Mouse (Mus musculus): ENCODE data around the gene Ppp1r32. TPM values are rescaled to one million over a fixed set of nuclear protein-coding genes. Genes with fewer than 3 reads are reported as not detected.

The Ppp1r32 gene
- total and polyA plus RNA-seq, 2 experiments from 2014 or later, result 2.3 to 4.0 TPM

- 84% methylated on average over 1 of the region's 1 CpGs for WGBS
- Histone ChIP-seq H3K9ac (replicated peaks; ENCODE audit: low read length) (no peak overlapping the region), H3K4me2 (ENCODE audit: low read depth, low read length) (no peak overlapping the region)
Observed at GRCm38 (mm10) chr19:10521926-10522325, 39.2 kb upstream of the Ppp1r32 start.

GRCm38 (mm10) chr19:10520355-10520754, 37.6 kb upstream of the Ppp1r32 start:
- ATAC-seq (no peak), DNase-seq (ENCODE audit: low spot score) (peak; percentile 56)
- Histone ChIP-seq H3K4me1 (ENCODE audit: insufficient read depth, low read length) (peaks cover 3% of the 10 kb centered on the region; the same call in 1 of the 2 replicates), H3K36me3 (ENCODE audit: insufficient read depth, low read length) (peaks cover 18% of the 10 kb centered on the region; the same call in 1 of the 2 replicates), H3K27ac (no peak overlapping the region), H3K27me3 (ENCODE audit: insufficient read depth, low read length) (no peaks in the 10 kb centered on the region), H3K9ac (replicated peaks; ENCODE audit: low read length) (no peak overlapping the region), H3K9me3 (ENCODE audit: low read length) (no peaks in the 10 kb centered on the region), H3K4me2 (ENCODE audit: low read depth, low read length) (no peak overlapping the region), H3K4me3 (ENCODE audit: low read length) (no peak overlapping the region)
- 25% methylated on average over 1 of the region's 1 CpGs for WGBS
- TF ChIP-seq CTCF (IDR thresholded peaks at IDR 0.05; ENCODE audit: low read depth), result peak; percentile 66

More at GRCm38 (mm10) chr19:10521926-10522325, 39.2 kb upstream of the Ppp1r32 start:
- ATAC-seq, result no peak
- Histone ChIP-seq H3K36me3 (ENCODE audit: insufficient read depth, low read length) (peaks cover 3% of the 10 kb centered on the region; the same call in 1 of the 2 replicates), H3K4me3 (ENCODE audit: low read length) (no peak overlapping the region), H3K9me3 (ENCODE audit: low read length) (no peaks in the 10 kb centered on the region), H3K27me3 (ENCODE audit: insufficient read depth, low read length) (no peaks in the 10 kb centered on the region), H3K4me1 (ENCODE audit: insufficient read depth, low read length) (peaks cover 10% of the 10 kb centered on the region; the same call in 1 of the 2 replicates), H3K27ac (no peak overlapping the region)
- DNase-seq (ENCODE audit: low spot score), result no peak
- no peak for TF ChIP-seq CTCF (IDR thresholded peaks at IDR 0.05; ENCODE audit: low read depth)

GRCm38 (mm10) chr19:10510759-10511330, 28.1 kb upstream of the Ppp1r32 start:
- Histone ChIP-seq H3K9ac (replicated peaks; ENCODE audit: low read length) (no peak overlapping the region), H3K4me3 (ENCODE audit: low read length) (no peak overlapping the region), H3K9me3 (ENCODE audit: low read length) (no peaks in the 10 kb centered on the region), H3K4me1 (ENCODE audit: insufficient read depth, low read length) (no peaks in the 10 kb centered on the region), H3K36me3 (ENCODE audit: insufficient read depth, low read length) (peaks cover 18% of the 10 kb centered on the region), H3K27ac (no peak overlapping the region), H3K27me3 (ENCODE audit: insufficient read depth, low read length) (no peaks in the 10 kb centered on the region), H3K4me2 (ENCODE audit: low read depth, low read length) (no peak overlapping the region)
- ATAC-seq (no peak), DNase-seq (ENCODE audit: low spot score) (no peak)
- WGBS, result 80% methylated on average over 6 of the region's 6 CpGs
- no peak for TF ChIP-seq CTCF (IDR thresholded peaks at IDR 0.05; ENCODE audit: low read depth)

- Histone ChIP-seq H3K9me3 (ENCODE audit: low read length) (no peaks in the 10 kb centered on the region), H3K27ac (no peak overlapping the region), H3K27me3 (ENCODE audit: insufficient read depth, low read length) (no peaks in the 10 kb centered on the region), H3K9ac (replicated peaks; ENCODE audit: low read length) (no peak overlapping the region), H3K4me3 (ENCODE audit: low read length) (no peak overlapping the region), H3K4me2 (ENCODE audit: low read depth, low read length) (no peak overlapping the region), H3K36me3 (ENCODE audit: insufficient read depth, low read length) (peaks cover 22% of the 10 kb centered on the region), H3K4me1 (ENCODE audit: insufficient read depth, low read length) (no peaks in the 10 kb centered on the region)
- ATAC-seq (peak; percentile 81), DNase-seq (ENCODE audit: low spot score) (peak; percentile 76)
- TF ChIP-seq CTCF (IDR thresholded peaks at IDR 0.05; ENCODE audit: low read depth), result peak; percentile 94
- WGBS, result 6% methylated on average over 4 of the region's 4 CpGs
Observed at GRCm38 (mm10) chr19:10502571-10502970, 19.8 kb upstream of the Ppp1r32 start.

- Histone ChIP-seq H3K9me3 (ENCODE audit: low read length) (no peaks in the 10 kb centered on the region), H3K36me3 (ENCODE audit: insufficient read depth, low read length) (peaks cover 15% of the 10 kb centered on the region), H3K4me3 (ENCODE audit: low read length) (no peak overlapping the region), H3K27ac (no peak overlapping the region), H3K4me1 (ENCODE audit: insufficient read depth, low read length) (no peaks in the 10 kb centered on the region), H3K9ac (replicated peaks; ENCODE audit: low read length) (no peak overlapping the region), H3K4me2 (ENCODE audit: low read depth, low read length) (no peak overlapping the region), H3K27me3 (ENCODE audit: insufficient read depth, low read length) (no peaks in the 10 kb centered on the region)
- DNase-seq (ENCODE audit: low spot score), result no peak
- ATAC-seq, result no peak
- no peak for TF ChIP-seq CTCF (IDR thresholded peaks at IDR 0.05; ENCODE audit: low read depth)
- 82% methylated on average over 8 of the region's 8 CpGs for WGBS
Observed at GRCm38 (mm10) chr19:10500581-10500980, 17.9 kb upstream of the Ppp1r32 start.

GRCm38 (mm10) chr19:10497512-10498160, 14.9 kb upstream of the Ppp1r32 start:
- H3K4me3 ChIP-seq (ENCODE audit: low read length), result no peak overlapping the region
- DNase-seq (ENCODE audit: low spot score), result peak; percentile 24
- no peak for TF ChIP-seq CTCF (IDR thresholded peaks at IDR 0.05; ENCODE audit: low read depth)
- no peak overlapping the region for H3K9ac ChIP-seq (replicated peaks; ENCODE audit: low read length)
- no peaks in the 10 kb centered on the region for H3K9me3 ChIP-seq (ENCODE audit: low read length)
- H3K4me1 ChIP-seq (ENCODE audit: insufficient read depth, low read length), result no peaks in the 10 kb centered on the region
- WGBS, result 53% methylated on average over 8 of the region's 8 CpGs
- no peak overlapping the region for H3K4me2 ChIP-seq (ENCODE audit: low read depth, low read length)
- H3K27me3 ChIP-seq (ENCODE audit: insufficient read depth, low read length), result no peaks in the 10 kb centered on the region
- peaks cover 9% of the 10 kb centered on the region for H3K36me3 ChIP-seq (ENCODE audit: insufficient read depth, low read length)
- H3K27ac ChIP-seq, result peak overlapping the region; percentile 22; the same call in 1 of the 2 replicates
- 0 out of 2 replicates have a peak, but pooled peaks have one; percentile 15 for ATAC-seq

- no peak overlapping the region for H3K4me3 ChIP-seq (ENCODE audit: low read length)
- 68% methylated on average over 2 of the region's 2 CpGs for WGBS
- ATAC-seq (peak; percentile 57; the same call in 1 of the 2 replicates), DNase-seq (ENCODE audit: low spot score) (no peak)
- no peak overlapping the region for H3K9ac ChIP-seq (replicated peaks; ENCODE audit: low read length)
- no peaks in the 10 kb centered on the region for H3K9me3 ChIP-seq (ENCODE audit: low read length)
- H3K27ac ChIP-seq, result peak overlapping the region; percentile 41; the same call in 1 of the 2 replicates
- no peak overlapping the region for H3K4me2 ChIP-seq (ENCODE audit: low read depth, low read length)
- no peaks in the 10 kb centered on the region for H3K4me1 ChIP-seq (ENCODE audit: insufficient read depth, low read length)
- no peak for TF ChIP-seq CTCF (IDR thresholded peaks at IDR 0.05; ENCODE audit: low read depth)
- peaks cover 9% of the 10 kb centered on the region for H3K36me3 ChIP-seq (ENCODE audit: insufficient read depth, low read length)
- no peaks in the 10 kb centered on the region for H3K27me3 ChIP-seq (ENCODE audit: insufficient read depth, low read length)
Observed at GRCm38 (mm10) chr19:10496976-10497375, 14.2 kb upstream of the Ppp1r32 start.
